Mouse (Mus musculus) C3H10T1/2 (cell line): Measurements from ENCODE around the gene Prss8. TPM values are rescaled to one million over a fixed set of nuclear protein-coding genes. Genes with fewer than 3 reads are reported as not detected.

ENCODE experiments used
- polyA plus RNA-seq, 2 experiments: library from polyadenylated mRNA; unstranded; fragments of >200 nt; fragmentation: generic; extraction: Trizol; gene quantifications; one replicate each; pipeline ENCODE4 v1.2.1; 2012; ENCODE audit warnings: missing spikeins in 2 of 2

The Prss8 gene
- polyA plus RNA-seq = under 1 TPM in 1 of 2 experiments, not detected in 1; 0.05 TPM

DNA sequence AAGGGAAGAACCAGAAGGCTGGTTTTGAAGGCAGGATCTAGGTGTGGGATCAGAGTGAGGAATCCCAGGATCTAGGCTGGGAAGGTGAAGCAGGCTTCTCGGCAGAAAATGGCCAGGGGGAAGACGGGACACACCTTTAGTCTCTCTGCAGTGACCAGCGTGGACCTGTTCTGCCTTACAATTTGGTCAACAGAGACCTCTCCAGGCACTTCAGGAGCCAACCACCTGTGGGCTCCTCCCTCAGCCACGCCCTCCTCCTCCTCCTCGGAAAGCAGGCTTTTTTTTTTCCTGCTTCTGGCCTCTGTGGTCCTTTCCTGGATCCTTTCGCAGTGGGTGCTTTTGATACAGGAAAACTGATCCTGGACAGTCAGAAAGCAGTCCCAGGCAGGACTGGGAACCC lies at the start of gene Prss8:
TSS of gene Prss8 (minus strand) at position 182 of the 400 bp plus-strand sequence.

DNA sequence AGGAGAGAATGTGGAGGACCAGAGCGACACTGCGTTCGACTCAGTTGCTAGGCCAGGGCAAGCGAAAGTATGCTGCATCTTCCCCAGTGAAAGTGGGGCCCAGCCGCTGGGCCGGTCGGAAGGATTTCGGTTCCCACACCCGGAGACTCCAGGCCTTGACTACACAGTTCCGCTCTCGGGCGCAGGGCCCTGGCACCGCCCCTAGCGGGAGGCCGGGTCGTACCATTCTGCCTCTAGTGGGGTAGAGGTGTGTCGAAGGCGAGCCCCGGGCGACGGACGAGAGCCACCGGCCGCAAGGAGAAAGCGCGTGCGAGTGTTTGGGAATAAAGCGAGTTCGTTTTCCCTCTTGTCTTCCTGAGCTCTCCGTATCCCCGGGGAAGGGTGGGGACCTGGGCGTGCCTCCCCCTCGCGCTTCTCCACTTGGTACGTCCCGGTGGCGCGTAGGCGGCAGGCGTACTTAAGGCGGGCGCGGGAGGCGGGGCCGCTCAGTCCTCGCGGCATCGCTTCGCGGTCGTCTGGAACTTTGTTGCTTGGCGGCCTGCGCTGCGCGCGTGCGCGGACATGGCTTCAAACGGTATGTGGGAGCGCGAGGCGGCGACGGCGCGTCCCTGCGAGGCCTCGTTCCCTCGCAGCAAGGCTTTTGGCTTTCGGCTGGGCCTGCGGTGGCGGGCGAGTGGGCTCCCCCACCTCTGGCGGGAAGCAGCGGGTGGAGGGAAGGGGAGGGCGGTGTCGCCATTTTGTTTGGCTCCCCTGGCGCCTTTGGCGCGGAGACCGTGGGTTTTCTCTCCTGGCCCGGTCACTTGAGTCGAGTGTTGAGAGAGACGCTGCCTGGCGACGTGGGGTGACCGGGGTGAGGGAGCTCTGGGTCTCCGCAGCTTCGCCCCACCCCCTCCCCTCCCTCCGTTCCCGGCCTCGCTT lies 37.4 kb upstream of the Prss8 start, which contains the start of gene Fus:
TSS of gene Fus (plus strand) at position 454 of the 918 bp plus-strand sequence.

DNA sequence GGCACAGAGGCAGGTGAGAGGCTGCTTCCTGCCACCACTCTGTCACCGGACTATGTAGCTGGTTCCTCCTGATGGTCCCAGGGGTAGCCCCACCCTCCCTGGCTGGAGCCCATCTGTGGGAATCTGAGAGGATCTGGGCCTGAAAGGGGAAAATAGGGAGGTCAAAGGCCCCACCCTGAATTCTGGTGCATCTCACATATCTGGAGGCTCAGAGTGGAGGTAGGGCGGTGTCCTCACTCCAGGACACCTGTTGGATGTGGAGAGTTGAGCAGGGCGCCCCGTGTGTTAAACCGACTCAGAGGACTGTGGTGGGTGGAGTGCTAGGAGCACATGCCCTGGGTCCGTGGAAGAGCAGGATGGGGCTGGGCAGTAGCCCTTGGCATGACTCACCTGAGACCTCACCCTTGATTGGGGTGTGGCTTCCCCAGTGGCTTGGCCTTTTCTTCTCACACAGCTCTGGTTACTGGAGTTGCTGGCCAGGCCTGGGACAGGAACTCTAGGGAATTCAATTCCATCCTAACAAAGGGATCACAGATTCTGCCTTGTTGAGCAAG lies 16.6 kb upstream of the Prss8 start, which contains the start of gene Prss36:
TSS of gene Prss36 (minus strand) at position 256 of the 554 bp plus-strand sequence.

DNA sequence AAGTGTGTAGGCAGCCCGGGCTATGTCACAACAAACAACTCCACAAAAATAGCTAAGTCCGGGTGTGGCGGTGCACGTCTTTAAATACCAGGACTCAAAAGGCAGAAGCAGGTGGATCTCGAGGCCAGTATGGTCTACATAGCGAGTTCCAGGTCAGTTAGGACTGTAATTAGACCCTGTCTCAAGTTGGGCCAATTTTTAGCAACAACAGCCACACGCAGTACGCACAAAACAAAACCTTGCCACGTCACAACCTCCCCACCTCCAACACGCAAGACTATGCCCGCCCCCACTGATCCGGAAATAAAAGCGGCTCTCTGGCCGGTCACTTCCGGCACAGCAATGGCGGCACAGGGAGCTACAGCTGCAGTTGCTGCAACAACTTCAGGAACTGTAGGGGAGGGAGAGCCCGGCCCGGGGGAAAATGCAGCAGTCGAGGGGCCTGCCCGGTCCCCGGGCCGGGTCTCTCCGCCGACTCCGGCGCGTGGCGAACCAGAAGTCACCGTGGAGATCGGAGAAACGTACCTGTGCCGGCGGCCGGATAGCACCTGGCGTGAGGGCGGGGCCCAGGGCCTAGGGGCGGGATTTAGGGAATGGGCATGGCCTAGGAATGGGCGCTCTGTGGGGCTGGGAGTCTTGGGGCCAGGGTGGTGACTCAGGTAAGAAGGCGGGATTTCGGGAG lies 17.6 kb downstream of the Prss8 start, which contains the start of gene Kat8:
TSS of gene Kat8 (plus strand) at position 327 of the 682 bp plus-strand sequence.

DNA sequence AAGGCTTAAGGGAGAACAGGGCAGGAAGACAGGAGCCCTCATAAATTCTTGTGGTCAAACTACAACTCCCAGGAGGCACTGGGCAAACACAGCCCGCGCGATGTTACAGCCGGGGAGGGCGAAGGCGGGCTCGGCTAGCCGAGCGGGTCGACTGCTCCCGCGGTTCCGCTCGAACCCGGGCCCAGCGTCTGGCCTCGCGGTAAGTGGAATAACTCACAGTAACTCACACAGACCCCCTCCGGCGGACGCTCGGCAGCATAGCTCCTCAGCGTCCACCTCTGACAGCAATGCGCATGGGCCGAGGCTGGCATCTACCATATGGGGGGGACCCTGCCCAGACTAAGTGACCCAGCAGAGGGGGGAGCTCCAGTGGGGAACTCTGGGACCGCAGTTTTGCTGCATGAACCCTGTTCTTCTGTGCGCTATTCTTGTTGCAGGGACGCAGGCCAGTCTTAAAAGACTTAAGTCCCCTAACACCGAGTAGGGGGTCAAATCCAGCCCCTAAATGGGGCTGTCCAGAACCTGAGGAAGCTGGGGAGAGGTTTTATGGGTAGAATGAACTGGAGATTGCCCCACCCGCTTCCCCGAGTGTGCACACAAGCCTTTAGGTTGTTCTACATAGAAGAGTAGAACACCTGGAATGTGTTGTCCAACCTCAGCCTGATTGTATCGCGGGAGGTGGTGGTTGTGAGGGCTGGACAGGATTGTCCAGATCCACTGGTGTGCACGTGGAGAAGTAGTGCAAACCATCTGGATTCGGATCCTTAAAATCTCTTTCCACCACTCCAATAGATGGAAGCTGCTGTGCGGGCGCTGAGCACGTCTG lies 25.7 kb downstream of the Prss8 start, which contains the start of gene Bckdk:
TSS of gene Bckdk (plus strand) at position 112 of the 826 bp plus-strand sequence.

DNA sequence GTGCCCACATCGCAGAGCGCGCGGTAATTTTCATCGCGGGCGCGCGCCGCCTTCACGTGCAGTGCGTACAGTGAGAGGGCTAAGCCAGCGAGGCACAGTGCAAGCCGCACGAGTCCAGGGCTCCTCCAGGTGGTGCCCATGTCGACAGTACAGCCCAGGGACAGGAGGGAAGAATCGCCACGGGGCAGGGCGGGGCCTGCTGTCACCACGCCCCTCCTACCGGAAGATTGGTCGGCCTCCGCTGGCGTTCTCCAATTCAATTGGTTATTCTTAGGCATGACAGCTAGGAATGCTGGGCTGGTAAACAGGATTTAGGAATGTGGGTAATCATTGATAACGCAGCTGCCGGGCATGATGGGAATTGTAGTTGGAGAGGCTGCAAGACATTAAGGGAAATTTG lies 34.5 kb downstream of the Prss8 start, which contains the start of the genes Gm21974 and Vkorc1:
TSS of gene Gm21974 (minus strand) at position 13 of the 400 bp plus-strand sequence.
TSS of gene Vkorc1 (minus strand) at position 176 of the 400 bp plus-strand sequence.

DNA sequence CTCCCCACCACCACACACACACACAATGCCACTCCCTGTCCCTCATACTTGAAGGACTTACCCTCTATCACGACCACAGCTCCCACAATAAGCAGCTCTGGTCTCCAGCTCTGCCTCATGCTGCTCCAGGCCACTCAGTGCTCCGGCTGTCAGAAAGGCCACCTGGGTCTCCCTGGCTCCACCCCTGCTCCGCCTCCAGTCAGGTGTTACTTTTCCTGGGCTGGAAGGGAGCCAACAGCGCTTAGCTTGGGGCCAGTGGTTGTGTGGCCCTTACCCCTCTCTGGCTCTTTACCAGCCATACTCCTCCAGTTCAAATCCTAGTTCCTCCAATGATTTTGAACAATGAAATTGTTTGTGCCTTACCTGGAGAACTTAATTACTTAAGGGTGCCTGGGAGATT lies 39.1 kb downstream of the Prss8 start, which contains the start of gene Prss53:
TSS of gene Prss53 (minus strand) at position 173 of the 400 bp plus-strand sequence.

DNA sequence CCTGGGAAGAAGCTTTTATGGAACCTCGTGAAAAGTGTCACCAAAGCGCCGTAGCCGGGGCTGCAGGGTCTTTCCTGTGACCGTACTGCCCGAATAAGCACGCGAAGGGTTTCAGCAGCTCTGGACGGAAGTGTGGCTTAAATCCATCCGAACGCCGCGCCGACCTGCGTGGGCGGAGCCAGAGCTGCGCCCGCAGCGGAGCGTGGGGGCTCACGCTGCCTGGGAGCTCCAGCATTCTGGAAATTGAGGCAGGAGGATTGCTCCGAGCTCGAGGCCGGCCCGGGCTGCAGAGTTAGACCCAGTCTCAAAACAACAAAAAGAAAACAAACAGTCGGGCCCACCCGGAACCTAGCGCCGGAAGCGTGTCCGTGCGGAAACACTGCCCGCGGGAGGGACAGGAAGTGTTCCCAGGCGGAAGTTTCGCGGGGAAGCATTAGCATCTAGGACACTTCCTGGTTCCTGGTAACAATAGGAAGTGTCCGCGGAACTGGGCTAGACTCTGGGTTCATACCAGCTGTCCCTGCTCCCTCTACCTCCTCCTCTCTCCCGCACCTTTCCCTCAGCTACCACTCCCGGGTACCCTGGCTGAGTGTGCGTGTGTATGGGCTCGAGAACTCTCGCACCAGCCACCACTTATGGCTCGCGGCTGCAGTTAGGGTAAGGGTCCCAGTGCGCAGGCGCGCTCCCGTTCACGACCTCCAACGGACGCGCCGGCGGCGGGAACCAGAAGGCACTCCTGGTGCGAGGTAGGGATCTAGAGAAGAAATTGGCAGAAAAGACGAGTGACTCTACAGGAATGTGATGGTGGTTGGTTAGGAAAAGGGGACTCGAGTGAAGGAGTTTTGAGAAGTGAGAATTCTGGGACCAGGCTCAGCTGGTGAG lies 53.2 kb downstream of the Prss8 start, which contains the start of gene Zfp668:
TSS of gene Zfp668 (minus strand) at position 362 of the 882 bp plus-strand sequence.

DNA sequence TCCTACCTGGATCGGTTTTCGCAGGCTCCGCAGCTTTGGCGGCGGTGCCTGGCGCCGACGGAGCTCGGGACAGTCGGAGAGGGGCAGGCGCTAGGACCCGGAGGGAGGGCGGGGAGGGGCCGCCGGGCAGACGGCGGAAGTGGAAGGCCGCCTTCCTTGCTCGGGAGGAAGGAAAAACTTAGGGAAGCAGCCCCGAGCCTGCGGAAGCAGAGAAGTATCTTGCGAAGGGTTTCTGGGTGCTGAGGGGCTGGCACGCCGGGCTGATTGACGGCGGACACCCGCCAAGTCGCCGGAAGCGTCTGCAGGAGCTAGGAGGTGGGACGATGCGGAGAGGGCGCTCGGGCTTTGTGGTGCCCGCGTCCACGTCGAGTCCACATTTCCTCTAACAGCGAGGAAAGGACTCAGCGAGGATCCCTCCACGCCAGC lies 53.9 kb downstream of the Prss8 start, which contains the start of gene Zfp646:
TSS of gene Zfp646 (plus strand) at position 181 of the 426 bp plus-strand sequence.

Other genes with a start within 250 kb of the Prss8 start
- 100 to 1,000 TPM; 142 to 241 TPM for gene Bcl7c, start 221.2 kb downstream of the Prss8 start, polyA plus RNA-seq
- gene Ctf1, start 217.4 kb downstream of the Prss8 start, polyA plus RNA-seq = 10 to 100 TPM in 1 of 2 experiments, 1 to 10 TPM in 1; 4.2 to 26.0 TPM
- gene Ctf2, start 197.9 kb downstream of the Prss8 start, polyA plus RNA-seq = under 1 TPM; 0.08 to 0.22 TPM
- 10 to 100 TPM; 15.7 to 19.4 TPM for gene Fbxl19, start 185.6 kb downstream of the Prss8 start, polyA plus RNA-seq
- 10 to 100 TPM; 15.6 to 39.0 TPM for gene Orai3, start 160.3 kb downstream of the Prss8 start, polyA plus RNA-seq
- gene Setd1a, start 153.4 kb downstream of the Prss8 start, polyA plus RNA-seq = 10 to 100 TPM in 1 of 2 experiments, 1 to 10 TPM in 1; 5.5 to 15.8 TPM
- gene Gm49388, start 144.5 kb downstream of the Prss8 start, polyA plus RNA-seq = under 1 TPM in 1 of 2 experiments, not detected in 1; 0.13 TPM
- gene Hsd3b7, start 129.5 kb downstream of the Prss8 start, polyA plus RNA-seq = 10 to 100 TPM in 1 of 2 experiments, 1 to 10 TPM in 1; 9.4 to 28.8 TPM
- 10 to 100 TPM; 23.3 to 77.8 TPM for gene Stx4a, start 105.8 kb downstream of the Prss8 start, polyA plus RNA-seq
- gene Stx1b, start 105.6 kb downstream of the Prss8 start, polyA plus RNA-seq = under 1 TPM in 1 of 2 experiments, not detected in 1; 0.35 TPM
- 10 to 100 TPM in 1 of 2 experiments, 1 to 10 TPM in 1; 2.0 to 13.2 TPM for gene Zfp646, start 53.9 kb downstream of the Prss8 start, polyA plus RNA-seq
- 10 to 100 TPM; 10.9 to 12.1 TPM for gene Zfp668, start 53.3 kb downstream of the Prss8 start, polyA plus RNA-seq
- 1 to 10 TPM in 1 of 2 experiments, under 1 TPM in 1; 0.22 to 2.9 TPM for gene Prss53, start 39.1 kb downstream of the Prss8 start, polyA plus RNA-seq
- not detected for gene Gm21974, start 34.6 kb downstream of the Prss8 start, polyA plus RNA-seq
- gene Vkorc1, start 34.5 kb downstream of the Prss8 start, polyA plus RNA-seq = 100 to 1,000 TPM in 1 of 2 experiments, 10 to 100 TPM in 1; 75.2 to 309 TPM
- 10 to 100 TPM; 53.8 to 95.6 TPM for gene Bckdk, start 26.0 kb downstream of the Prss8 start, polyA plus RNA-seq
- 10 to 100 TPM in 1 of 2 experiments, 1 to 10 TPM in 1; 8.2 to 22.4 TPM for gene Kat8, start 17.6 kb downstream of the Prss8 start, polyA plus RNA-seq
- gene Prss36, start 16.6 kb upstream of the Prss8 start, polyA plus RNA-seq = 10 to 100 TPM in 1 of 2 experiments, 1 to 10 TPM in 1; 4.6 to 11.2 TPM
- gene Fus, start 37.4 kb upstream of the Prss8 start, polyA plus RNA-seq = 100 to 1,000 TPM; 140 to 298 TPM
- gene Pycard, start 63.8 kb upstream of the Prss8 start, polyA plus RNA-seq = under 1 TPM; 0.01 to 0.28 TPM
- under 1 TPM; 0.02 to 0.72 TPM for gene Trim72, start 73.8 kb upstream of the Prss8 start, polyA plus RNA-seq
- gene Itgam, start 132.5 kb upstream of the Prss8 start, polyA plus RNA-seq = not detected
- gene Gm49368, start 132.6 kb upstream of the Prss8 start, polyA plus RNA-seq = not detected
- not detected for gene Itgax, start 199.4 kb upstream of the Prss8 start, polyA plus RNA-seq
- not detected for gene Itgad, start 224.3 kb upstream of the Prss8 start, polyA plus RNA-seq